Mouse (Mus musculus) hindbrain, postnatal 0 days (tissue): ENCODE results near the gene Rybp. TPM values are rescaled to one million over a fixed set of nuclear protein-coding genes. Genes with fewer than 3 reads are reported as not detected.

Experiments used
- ATAC-seq: fragments of 200-750 bp; cut with Nextera tagmentation; 2 replicates; pipeline ENCODE4 v1.8.0; 2017; ENCODE audit warnings: mild to moderate bottlenecking, moderate TSS enrichment, moderate library complexity
- DNase-seq: peaks from one replicate; pipeline ENCODE4 v3.0.0-alpha.2; 2015; ENCODE audit warnings: low spot score
- H3K27ac ChIP-seq: fragments of 300-500 bp; sonication (generic); 2 replicates; pipeline ENCODE4 v1.5.1; 2014; ENCODE audit warnings: mild to moderate bottlenecking
- H3K27me3 ChIP-seq: fragments of 300-500 bp; sonication (generic); 2 replicates; pipeline ENCODE4 v1.6.1; 2014; ENCODE audit warnings: low read length, mixed read lengths; ENCODE audit not compliant: insufficient read depth
- H3K36me3 ChIP-seq: fragments of 300-500 bp; sonication (generic); 2 replicates; pipeline ENCODE4 v1.6.1; 2014; ENCODE audit warnings: low read length, mixed read lengths; ENCODE audit not compliant: insufficient read depth
- H3K4me1 ChIP-seq: fragments of 300-500 bp; sonication (generic); 2 replicates; pipeline ENCODE4 v1.6.1; 2014; ENCODE audit warnings: antibody characterized with exemption, low read length, mixed read lengths; ENCODE audit not compliant: insufficient read depth
- H3K4me2 ChIP-seq: fragments of 300-500 bp; sonication (generic); 2 replicates; pipeline ENCODE4 v1.6.1; 2014; ENCODE audit warnings: low read depth, mild to moderate bottlenecking, low read length, moderate library complexity, mixed read lengths
- H3K4me3 ChIP-seq: fragments of 300-500 bp; sonication (generic); 2 replicates; pipeline ENCODE4 v1.5.1; 2014; ENCODE audit warnings: low read length
- H3K9ac ChIP-seq: fragments of 300-500 bp; sonication (generic); replicated peaks from 2 replicates; pipeline ENCODE4 v1.6.1; 2014; ENCODE audit warnings: mild to moderate bottlenecking, low read length, moderate library complexity, mixed read lengths
- H3K9me3 ChIP-seq: fragments of 300-500 bp; sonication (generic); 2 replicates; pipeline ENCODE4 v1.6.1; 2016; ENCODE audit warnings: low read length, mixed read lengths
- CTCF ChIP-seq: IDR thresholded peaks from 2 replicates; pipeline ENCODE4 v1.5.1; 2016; ENCODE audit warnings: antibody characterized with exemption, control low read depth, low read depth
- WGBS: fragments of 180-500 bp; shearing (Covaris S2); extraction: QIAGEN DNeasy Blood & Tissue Kit; methylation state at CpG from one replicate; pipeline ENCODE4 v1.1.7; 2014; 5-methylcytosine and 5-hydroxymethylcytosine counted together
- polyA plus RNA-seq: library from polyadenylated mRNA; unstranded; fragments of >200 nt; fragmentation: Nextera tagmentation; extraction: Ambion mirVana; gene quantifications from 2 replicates; pipeline ENCODE4 v1.2.1, GENCODE M21; 2015
- total RNA-seq: library from RNA; depleted of rRNA; stranded (reverse); fragments of >200 nt; gene quantifications from 2 replicates; pipeline ENCODE4 v1.2.3, GENCODE M21; 2014

Gene Rybp
- total and polyA plus RNA-seq, 2 experiments from 2014 or later, result 18.7 to 21.6 TPM

DNA sequence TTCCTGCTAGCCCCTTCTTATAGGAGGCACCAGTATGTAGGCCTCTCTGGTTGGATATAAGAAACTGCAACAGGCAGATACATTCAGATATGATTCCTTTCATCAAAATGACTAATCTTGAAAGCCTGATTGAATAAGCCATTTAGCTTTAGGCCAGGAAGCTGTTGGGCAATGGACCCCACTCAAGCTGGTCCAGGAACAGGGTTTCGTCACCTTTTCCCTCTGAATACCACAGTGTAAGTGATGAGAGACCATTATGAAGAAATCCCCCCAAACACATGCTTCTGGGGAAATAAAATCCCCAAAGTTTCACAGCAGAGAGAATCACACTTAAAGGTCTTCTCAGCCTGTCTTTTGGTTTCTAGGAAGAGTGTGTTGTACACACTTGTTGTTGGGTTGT, 23.9 kb upstream of the Rybp start:
- no peak for TF ChIP-seq CTCF
- Histone ChIP-seq H3K4me2 (no peak overlapping the region), H3K4me3 (no peak overlapping the region), H3K9ac (no peak overlapping the region), H3K36me3 (no peaks in the 10 kb centered on the region), H3K27ac (no peak overlapping the region), H3K9me3 (no peaks in the 10 kb centered on the region), H3K4me1 (no peaks in the 10 kb centered on the region), H3K27me3 (0 out of 2 replicates have a peak, but pooled peaks cover 3% of the 10 kb centered on the region)
- ATAC-seq (no peak), DNase-seq (no peak)
- WGBS, result 95% methylated on average over 1 of the region's 1 CpGs

DNA sequence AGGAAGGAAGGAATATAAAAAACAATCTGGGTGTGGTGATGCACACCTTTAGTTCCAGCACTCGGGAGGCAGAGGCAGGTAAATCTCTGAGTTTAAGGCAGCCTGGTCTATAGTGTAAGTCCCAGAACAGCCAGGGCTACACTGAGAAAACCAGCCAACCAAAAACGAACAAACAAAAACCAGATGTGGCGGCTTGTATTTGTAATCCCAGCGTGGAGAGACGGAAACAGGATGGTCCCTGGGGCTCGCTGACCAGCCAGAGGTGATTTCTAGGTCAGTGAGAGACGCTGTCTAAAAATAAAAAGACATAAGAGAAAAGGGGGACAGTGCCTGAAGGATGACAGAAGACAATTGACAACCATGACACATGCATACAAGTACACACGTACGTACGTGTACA, 17.5 kb upstream of the Rybp start:
- WGBS, result 78% methylated on average over 10 of the region's 10 CpGs
- DNase-seq, result no peak
- no peak overlapping the region for H3K27ac ChIP-seq
- no peak overlapping the region for H3K4me2 ChIP-seq
- no peaks in the 10 kb centered on the region for H3K27me3 ChIP-seq
- no peaks in the 10 kb centered on the region for H3K9me3 ChIP-seq
- no peak for TF ChIP-seq CTCF
- no peak overlapping the region for H3K9ac ChIP-seq
- H3K36me3 ChIP-seq, result no peaks in the 10 kb centered on the region
- no peaks in the 10 kb centered on the region for H3K4me1 ChIP-seq
- no peak for ATAC-seq
- no peak overlapping the region for H3K4me3 ChIP-seq

DNA sequence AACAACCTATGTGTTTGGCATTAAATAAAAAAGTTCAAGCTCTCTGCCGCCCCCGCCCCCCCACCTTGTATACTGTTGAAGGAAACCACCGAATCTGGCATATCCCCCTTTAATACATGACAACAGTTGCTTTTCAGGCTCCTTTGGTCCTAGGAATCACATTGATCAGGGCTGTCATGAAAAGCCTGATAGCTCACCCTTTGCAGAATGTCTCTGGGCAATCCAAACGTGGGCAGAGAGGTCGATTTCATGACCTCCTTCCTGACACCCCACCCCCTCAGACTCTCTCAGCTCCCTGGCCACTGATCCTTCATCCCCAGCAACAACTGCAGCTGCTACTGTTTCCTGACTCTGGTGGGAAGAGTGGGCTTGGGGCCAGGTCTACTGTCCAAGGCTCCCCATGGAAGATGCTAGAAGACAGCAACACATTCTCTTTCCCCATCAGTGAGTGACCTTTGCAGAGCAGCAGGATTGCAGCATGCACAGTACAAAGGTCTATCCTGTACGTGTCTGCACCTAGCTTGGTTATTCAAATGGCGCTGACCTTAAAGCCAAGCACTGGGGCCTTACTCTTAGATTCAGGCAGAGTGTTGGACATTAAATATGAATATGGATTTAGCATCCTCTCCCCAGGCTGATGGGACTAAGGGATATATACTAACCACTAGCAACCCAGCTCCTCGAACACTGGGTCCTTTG, 14.3 kb upstream of the Rybp start:
- H3K27me3 ChIP-seq, result no peaks in the 10 kb centered on the region
- H3K4me1 ChIP-seq, result no peaks in the 10 kb centered on the region
- ATAC-seq (no peak), DNase-seq (no peak)
- no peaks in the 10 kb centered on the region for H3K36me3 ChIP-seq
- no peak overlapping the region for H3K9ac ChIP-seq
- TF ChIP-seq CTCF, result no peak
- H3K9me3 ChIP-seq, result no peaks in the 10 kb centered on the region
- WGBS, result 60% methylated on average over 8 of the region's 8 CpGs
- H3K27ac ChIP-seq, result no peak overlapping the region
- H3K4me3 ChIP-seq, result no peak overlapping the region
- H3K4me2 ChIP-seq, result no peak overlapping the region

DNA sequence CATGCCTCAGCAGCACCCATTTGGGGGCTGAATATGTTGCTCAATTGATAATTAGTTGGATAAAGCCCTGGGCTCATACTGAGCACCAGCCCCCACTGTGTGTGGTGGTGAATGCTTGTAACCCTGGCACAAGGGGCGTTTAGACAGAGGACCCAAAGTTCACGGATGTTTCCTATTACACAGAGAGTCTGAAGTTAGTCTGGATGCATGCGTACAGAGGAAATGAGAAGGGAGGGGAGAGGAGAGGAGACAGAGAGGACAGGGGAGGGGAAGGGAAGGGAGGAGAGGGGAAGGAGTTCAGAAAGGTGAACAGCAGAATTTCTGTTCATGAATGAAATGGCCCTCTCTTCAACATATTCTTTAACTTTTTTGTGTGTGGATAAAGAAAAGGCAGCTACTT, 13.5 kb upstream of the Rybp start:
- no peak for TF ChIP-seq CTCF
- Histone ChIP-seq H3K4me3 (no peak overlapping the region), H3K9ac (no peak overlapping the region), H3K4me1 (no peaks in the 10 kb centered on the region), H3K36me3 (no peaks in the 10 kb centered on the region), H3K27ac (no peak overlapping the region), H3K9me3 (no peaks in the 10 kb centered on the region), H3K27me3 (no peaks in the 10 kb centered on the region), H3K4me2 (no peak overlapping the region)
- no peak for DNase-seq
- ATAC-seq, result no peak
- WGBS, result 43% methylated on average over 3 of the region's 3 CpGs

DNA sequence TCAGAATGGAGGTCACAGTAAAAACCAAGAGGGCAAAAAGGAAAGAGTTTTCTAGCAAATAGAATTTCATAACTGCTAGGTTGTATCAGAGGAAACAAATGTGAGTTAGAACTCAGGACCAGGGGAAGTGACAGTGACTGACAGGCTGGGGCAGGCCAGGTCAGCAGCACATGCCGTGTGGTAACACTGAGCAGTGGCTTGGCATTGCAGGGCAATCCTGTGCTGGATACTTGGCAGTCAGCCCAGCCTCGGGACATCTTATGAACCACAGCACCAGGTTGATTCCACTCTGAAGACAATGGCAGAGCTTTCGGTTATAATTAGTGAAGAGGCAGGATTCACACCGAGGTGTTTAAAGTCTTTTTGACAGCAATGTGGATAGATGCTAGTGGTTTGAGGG, 11.7 kb upstream of the Rybp start:
- no peaks in the 10 kb centered on the region for H3K27me3 ChIP-seq
- no peak overlapping the region for H3K27ac ChIP-seq
- no peaks in the 10 kb centered on the region for H3K9me3 ChIP-seq
- no peaks in the 10 kb centered on the region for H3K36me3 ChIP-seq
- WGBS, result 39% methylated on average over 4 of the region's 4 CpGs
- no peak overlapping the region for H3K9ac ChIP-seq
- no peaks in the 10 kb centered on the region for H3K4me1 ChIP-seq
- H3K4me3 ChIP-seq, result no peak overlapping the region
- no peak for TF ChIP-seq CTCF
- H3K4me2 ChIP-seq, result no peak overlapping the region
- DNase-seq (peak; percentile 60), ATAC-seq (no peak)

DNA sequence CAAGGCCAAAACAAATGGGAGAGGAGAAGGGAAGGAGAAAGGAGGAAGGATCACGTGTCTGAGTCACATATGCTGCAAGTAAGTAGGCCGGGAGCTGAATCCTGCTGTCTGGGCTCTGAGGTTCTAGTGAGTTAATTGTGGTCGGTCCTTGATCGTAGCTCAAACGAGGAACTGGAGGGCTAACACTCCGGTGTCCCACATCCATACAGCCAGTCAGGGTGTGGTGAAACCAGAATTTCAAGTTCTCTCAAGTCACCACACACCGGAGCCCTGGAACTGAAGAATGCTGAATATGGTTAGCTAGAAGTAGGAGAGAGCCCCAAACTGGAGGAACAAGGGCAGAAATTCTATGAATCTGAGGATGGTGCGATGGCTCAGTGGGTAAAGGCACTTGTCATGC, 10.3 kb upstream of the Rybp start:
- H3K4me1 ChIP-seq, result no peaks in the 10 kb centered on the region
- 92% methylated on average over 8 of the region's 8 CpGs for WGBS
- no peaks in the 10 kb centered on the region for H3K36me3 ChIP-seq
- TF ChIP-seq CTCF, result no peak
- no peak overlapping the region for H3K9ac ChIP-seq
- no peaks in the 10 kb centered on the region for H3K27me3 ChIP-seq
- DNase-seq (no peak), ATAC-seq (no peak)
- no peak overlapping the region for H3K4me2 ChIP-seq
- no peak overlapping the region for H3K27ac ChIP-seq
- no peak overlapping the region for H3K4me3 ChIP-seq
- H3K9me3 ChIP-seq, result no peaks in the 10 kb centered on the region

DNA sequence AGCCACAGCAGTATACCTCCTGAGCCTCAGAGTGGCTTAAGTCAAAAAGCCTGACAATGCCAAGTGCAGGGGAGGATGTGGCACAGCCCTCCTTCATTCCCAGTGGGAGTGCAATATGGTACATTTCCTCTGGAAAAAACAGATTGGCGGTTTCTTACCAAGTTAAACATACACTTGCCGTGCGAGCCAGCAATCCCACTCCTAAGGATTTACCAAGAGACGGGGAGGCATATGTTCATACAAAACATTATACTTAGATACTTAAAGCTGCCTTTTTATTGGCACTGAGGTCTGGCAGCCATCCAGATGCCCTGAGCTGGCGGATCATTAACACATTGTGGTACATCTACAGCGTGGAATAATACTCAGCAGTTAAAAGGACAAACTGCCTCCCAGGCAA, 5.1 kb upstream of the Rybp start:
- no peaks in the 10 kb centered on the region for H3K9me3 ChIP-seq
- H3K27ac ChIP-seq, result no peak overlapping the region
- no peaks in the 10 kb centered on the region for H3K4me1 ChIP-seq
- ATAC-seq (no peak), DNase-seq (no peak)
- H3K36me3 ChIP-seq, result no peaks in the 10 kb centered on the region
- no peak overlapping the region for H3K9ac ChIP-seq
- no peak overlapping the region for H3K4me2 ChIP-seq
- H3K27me3 ChIP-seq, result no peaks in the 10 kb centered on the region; the same call in 1 of the 2 replicates
- no peak for TF ChIP-seq CTCF
- no peak overlapping the region for H3K4me3 ChIP-seq
- WGBS, result 73% methylated on average over 6 of the region's 6 CpGs
